Mouse (Mus musculus): ENCODE results near the gene Sinhcaf. TPM values are rescaled to one million over a fixed set of nuclear protein-coding genes. Genes with fewer than 3 reads are reported as not detected.

Gene Sinhcaf
- polyA plus RNA-seq, 1 experiment = 461 TPM

- H3K27me3 ChIP-seq (ENCODE audit: control insufficient read depth, insufficient read depth, low read length, poor library complexity, severe bottlenecking) = no peaks in the 10 kb centered on the region
- peaks cover 5% of the 10 kb centered on the region for H3K4me1 ChIP-seq (ENCODE audit: control insufficient read depth, insufficient read depth, low read length)
Observed at GRCm38 (mm10) chr6:148961285-148961684, 15.0 kb upstream of the Sinhcaf start.

GRCm38 (mm10) chr6:148959540-148960238, 13.4 kb upstream of the Sinhcaf start:
- no peaks in the 10 kb centered on the region for H3K36me3 ChIP-seq (ENCODE audit: control insufficient read depth, insufficient read depth, low read length, poor library complexity, severe bottlenecking)
- no peak for TF ChIP-seq CTCF (IDR thresholded peaks at IDR 0.05; ENCODE audit: low read depth, low read length)
- no peak for TF ChIP-seq POLR2A (IDR thresholded peaks at IDR 0.05; ENCODE audit: insufficient read depth, low read length)
- no peak for TF ChIP-seq EP300 (IDR thresholded peaks at IDR 0.05; ENCODE audit: insufficient read depth, low read depth, low read length)
- no peaks in the 10 kb centered on the region; the same call in 1 of the 2 replicates for H3K9me3 ChIP-seq (replicated peaks; ENCODE audit: control insufficient read depth, insufficient read depth, low read length, poor library complexity, severe bottlenecking)
- 0 out of 2 replicates have a peak overlapping the region, but pooled peaks have one; percentile 37 for H3K9ac ChIP-seq (ENCODE audit: low read depth, poor library complexity, severe bottlenecking)
- no peaks in the 10 kb centered on the region for H3K27me3 ChIP-seq (ENCODE audit: control insufficient read depth, insufficient read depth, low read length, poor library complexity, severe bottlenecking)
- H3K4me1 ChIP-seq (ENCODE audit: control insufficient read depth, insufficient read depth, low read length) = peaks cover 5% of the 10 kb centered on the region
- H3K4me3 ChIP-seq (ENCODE audit: low read depth, low read length) = no peak overlapping the region
- peak overlapping the region; percentile 61 for H3K27ac ChIP-seq (ENCODE audit: insufficient read depth, low read length)

More at GRCm38 (mm10) chr6:148961285-148961684, 15.0 kb upstream of the Sinhcaf start:
- Histone ChIP-seq H3K4me3 (ENCODE audit: low read depth, low read length) (no peak overlapping the region), H3K27ac (ENCODE audit: insufficient read depth, low read length) (peak overlapping the region; percentile 3; the same call in 1 of the 2 replicates), H3K9ac (ENCODE audit: low read depth, poor library complexity, severe bottlenecking) (no peak overlapping the region), H3K9me3 (replicated peaks; ENCODE audit: control insufficient read depth, insufficient read depth, low read length, poor library complexity, severe bottlenecking) (no peaks in the 10 kb centered on the region; the same call in 1 of the 2 replicates), H3K36me3 (ENCODE audit: control insufficient read depth, insufficient read depth, low read length, poor library complexity, severe bottlenecking) (no peaks in the 10 kb centered on the region)
- TF ChIP-seq EP300 (IDR thresholded peaks at IDR 0.05; ENCODE audit: insufficient read depth, low read depth, low read length) = no peak
- TF ChIP-seq CTCF (IDR thresholded peaks at IDR 0.05; ENCODE audit: low read depth, low read length) = no peak
- TF ChIP-seq POLR2A (IDR thresholded peaks at IDR 0.05; ENCODE audit: insufficient read depth, low read length) = no peak

GRCm38 (mm10) chr6:148958712-148959111, 12.4 kb upstream of the Sinhcaf start:
- H3K9me3 ChIP-seq (replicated peaks; ENCODE audit: control insufficient read depth, insufficient read depth, low read length, poor library complexity, severe bottlenecking) = no peaks in the 10 kb centered on the region; the same call in 1 of the 2 replicates
- TF ChIP-seq EP300 (IDR thresholded peaks at IDR 0.05; ENCODE audit: insufficient read depth, low read depth, low read length) (no peak), CTCF (IDR thresholded peaks at IDR 0.05; ENCODE audit: low read depth, low read length) (no peak), POLR2A (IDR thresholded peaks at IDR 0.05; ENCODE audit: insufficient read depth, low read length) (no peak)
- no peaks in the 10 kb centered on the region for H3K27me3 ChIP-seq (ENCODE audit: control insufficient read depth, insufficient read depth, low read length, poor library complexity, severe bottlenecking)
- no peak overlapping the region for H3K27ac ChIP-seq (ENCODE audit: insufficient read depth, low read length)
- H3K36me3 ChIP-seq (ENCODE audit: control insufficient read depth, insufficient read depth, low read length, poor library complexity, severe bottlenecking) = no peaks in the 10 kb centered on the region
- no peak overlapping the region for H3K9ac ChIP-seq (ENCODE audit: low read depth, poor library complexity, severe bottlenecking)
- no peak overlapping the region for H3K4me3 ChIP-seq (ENCODE audit: low read depth, low read length)
- H3K4me1 ChIP-seq (ENCODE audit: control insufficient read depth, insufficient read depth, low read length) = peaks cover 5% of the 10 kb centered on the region

- peak overlapping the region; percentile 97 for H3K9ac ChIP-seq (ENCODE audit: low read depth, poor library complexity, severe bottlenecking)
- TF ChIP-seq POLR2A (IDR thresholded peaks at IDR 0.05; ENCODE audit: insufficient read depth, low read length) = no peak
- TF ChIP-seq EP300 (IDR thresholded peaks at IDR 0.05; ENCODE audit: insufficient read depth, low read depth, low read length) = peak; percentile 58; the same call in 1 of the 2 replicates
- TF ChIP-seq CTCF (IDR thresholded peaks at IDR 0.05; ENCODE audit: low read depth, low read length) = no peak
- H3K27ac ChIP-seq (ENCODE audit: insufficient read depth, low read length) = peak overlapping the region; percentile 100
Observed at GRCm38 (mm10) chr6:148957046-148957445, 10.8 kb upstream of the Sinhcaf start.

GRCm38 (mm10) chr6:148955641-148956420, 9.6 kb upstream of the Sinhcaf start:
- H3K36me3 ChIP-seq (ENCODE audit: control insufficient read depth, insufficient read depth, low read length, poor library complexity, severe bottlenecking) = no peaks in the 10 kb centered on the region
- peak overlapping the region; percentile 100 for H3K27ac ChIP-seq (ENCODE audit: insufficient read depth, low read length)
- H3K9ac ChIP-seq (ENCODE audit: low read depth, poor library complexity, severe bottlenecking) = peak overlapping the region; percentile 97
- peaks cover 5% of the 10 kb centered on the region for H3K4me1 ChIP-seq (ENCODE audit: control insufficient read depth, insufficient read depth, low read length)
- 0 out of 2 replicates have a peak overlapping the region, but pooled peaks have one; percentile 20 for H3K4me3 ChIP-seq (ENCODE audit: low read depth, low read length)
- H3K27me3 ChIP-seq (ENCODE audit: control insufficient read depth, insufficient read depth, low read length, poor library complexity, severe bottlenecking) = no peaks in the 10 kb centered on the region
- no peaks in the 10 kb centered on the region; the same call in 1 of the 2 replicates for H3K9me3 ChIP-seq (replicated peaks; ENCODE audit: control insufficient read depth, insufficient read depth, low read length, poor library complexity, severe bottlenecking)
- peak; percentile 90 for TF ChIP-seq EP300 (IDR thresholded peaks at IDR 0.05; ENCODE audit: insufficient read depth, low read depth, low read length)
- no peak for TF ChIP-seq POLR2A (IDR thresholded peaks at IDR 0.05; ENCODE audit: insufficient read depth, low read length)
- TF ChIP-seq CTCF (IDR thresholded peaks at IDR 0.05; ENCODE audit: low read depth, low read length) = no peak

More at GRCm38 (mm10) chr6:148957046-148957445, 10.8 kb upstream of the Sinhcaf start:
- peak overlapping the region; percentile 78 for H3K4me3 ChIP-seq (ENCODE audit: low read depth, low read length)
- H3K9me3 ChIP-seq (replicated peaks; ENCODE audit: control insufficient read depth, insufficient read depth, low read length, poor library complexity, severe bottlenecking) = no peaks in the 10 kb centered on the region; the same call in 1 of the 2 replicates
- no peaks in the 10 kb centered on the region for H3K36me3 ChIP-seq (ENCODE audit: control insufficient read depth, insufficient read depth, low read length, poor library complexity, severe bottlenecking)
- H3K4me1 ChIP-seq (ENCODE audit: control insufficient read depth, insufficient read depth, low read length) = peaks cover 5% of the 10 kb centered on the region
- H3K27me3 ChIP-seq (ENCODE audit: control insufficient read depth, insufficient read depth, low read length, poor library complexity, severe bottlenecking) = no peaks in the 10 kb centered on the region

Measured in ES-Bruce4 (cell line).